Mouse (Mus musculus) lung, postnatal 10 days (tissue): ENCODE data around the gene Tsc2.
A peak's percentile ranks its signal among the peaks of the same experiment; 100 is the strongest.

Experiments used
- DNase-seq: peaks from one replicate; pipeline ENCODE4 v3.0.0; 2021

The Tsc2 gene

DNA sequence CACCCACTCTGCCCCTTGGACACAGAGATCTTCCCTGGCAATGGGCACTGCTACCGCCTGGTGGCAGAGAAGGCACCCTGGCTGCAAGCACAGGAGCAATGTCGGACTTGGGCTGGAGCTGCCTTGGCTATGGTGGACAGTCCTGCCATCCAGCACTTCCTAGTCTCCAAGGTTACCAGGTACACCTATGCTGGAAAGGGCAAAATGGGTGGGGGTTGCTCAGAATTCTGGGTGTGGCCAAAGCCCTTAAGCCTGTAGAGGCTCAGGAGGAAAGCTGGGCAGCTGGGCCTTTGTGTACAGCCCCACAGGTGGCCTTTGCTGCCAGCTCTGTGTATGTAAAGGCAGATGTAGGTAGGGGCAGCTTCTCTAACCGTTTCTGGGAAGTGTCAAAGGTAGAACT lies 66.6 kb downstream of the Tsc2 start:
- DNase-seq: no peak

DNA sequence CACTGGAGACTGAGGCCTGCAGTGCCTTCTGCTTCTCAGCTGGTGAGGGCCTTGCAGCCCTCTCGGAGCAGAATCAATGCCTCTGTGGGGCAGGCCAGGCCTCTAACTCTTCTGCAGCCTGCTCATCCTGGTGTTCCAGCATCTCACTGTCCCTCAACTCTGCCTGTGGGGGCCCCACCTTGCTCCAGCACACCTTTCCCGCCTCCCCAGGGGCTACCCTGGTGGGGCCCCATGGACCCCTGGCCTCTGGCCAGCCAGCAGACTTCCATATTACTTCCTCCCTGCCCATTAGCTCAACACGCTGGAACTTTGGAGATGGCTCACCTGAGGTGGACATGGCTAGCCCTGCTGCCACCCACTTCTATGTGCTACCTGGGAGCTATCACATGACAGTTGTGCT lies 67.3 kb downstream of the Tsc2 start:
- DNase-seq: no peak

DNA sequence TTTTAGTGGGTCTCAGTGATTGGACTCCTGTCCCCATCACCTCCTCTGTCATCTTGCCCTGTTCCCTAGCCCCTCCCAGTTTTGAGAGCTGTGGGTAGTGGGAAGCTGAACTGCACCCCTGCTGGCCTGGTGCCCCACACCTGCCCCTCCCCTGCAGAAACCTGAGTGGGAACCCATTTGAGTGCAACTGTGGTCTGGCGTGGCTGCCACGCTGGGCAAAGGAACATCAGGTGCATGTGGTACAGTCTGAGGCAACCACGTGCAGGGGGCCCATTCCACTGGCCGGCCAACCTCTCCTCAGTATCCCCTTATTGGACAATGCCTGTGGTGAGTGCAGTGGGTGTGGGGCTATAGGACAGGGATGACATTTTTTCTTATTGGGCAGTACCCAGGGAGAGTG lies 68.0 kb downstream of the Tsc2 start:
- DNase-seq: no peak

DNA sequence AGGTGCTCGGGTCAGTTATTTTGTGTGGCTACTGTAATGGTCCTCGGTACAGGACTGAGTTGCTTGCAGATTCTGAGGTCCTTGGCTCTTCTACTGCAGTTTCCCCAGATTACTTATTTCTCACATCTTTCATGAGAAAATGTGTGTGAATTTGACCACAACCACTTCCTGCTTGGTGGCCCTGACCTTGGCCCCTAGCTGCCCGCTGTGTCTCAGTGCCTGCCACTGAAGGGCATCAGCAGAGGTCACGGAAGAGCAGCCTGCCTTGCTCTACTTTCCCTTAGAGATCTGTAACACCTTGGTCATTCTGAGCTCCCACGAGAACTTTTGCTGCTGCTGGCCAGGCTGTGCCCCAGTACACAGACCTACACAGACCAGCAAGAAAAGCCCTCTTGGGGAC lies 68.8 kb downstream of the Tsc2 start:
- DNase-seq: no peak

DNA sequence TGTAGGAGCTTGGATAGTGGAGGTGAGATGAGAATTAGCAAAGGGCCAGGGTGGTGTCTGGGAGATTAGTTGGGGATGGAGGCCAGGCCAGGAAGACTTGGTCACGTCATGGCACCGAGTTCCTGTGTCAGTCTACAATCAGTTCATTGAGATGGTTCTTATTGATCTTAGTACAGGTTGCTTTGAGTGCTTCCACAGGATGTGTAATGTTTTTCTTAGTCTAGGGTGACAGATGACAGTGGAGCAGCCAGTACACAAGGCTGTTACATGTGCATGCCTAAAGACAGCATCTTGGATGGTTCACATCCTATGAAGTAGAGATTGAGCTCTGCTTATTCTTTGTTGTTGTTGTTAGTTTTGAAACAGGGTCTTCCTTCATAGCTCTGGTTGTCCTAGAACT lies 70.8 kb downstream of the Tsc2 start:
- no peak for DNase-seq

DNA sequence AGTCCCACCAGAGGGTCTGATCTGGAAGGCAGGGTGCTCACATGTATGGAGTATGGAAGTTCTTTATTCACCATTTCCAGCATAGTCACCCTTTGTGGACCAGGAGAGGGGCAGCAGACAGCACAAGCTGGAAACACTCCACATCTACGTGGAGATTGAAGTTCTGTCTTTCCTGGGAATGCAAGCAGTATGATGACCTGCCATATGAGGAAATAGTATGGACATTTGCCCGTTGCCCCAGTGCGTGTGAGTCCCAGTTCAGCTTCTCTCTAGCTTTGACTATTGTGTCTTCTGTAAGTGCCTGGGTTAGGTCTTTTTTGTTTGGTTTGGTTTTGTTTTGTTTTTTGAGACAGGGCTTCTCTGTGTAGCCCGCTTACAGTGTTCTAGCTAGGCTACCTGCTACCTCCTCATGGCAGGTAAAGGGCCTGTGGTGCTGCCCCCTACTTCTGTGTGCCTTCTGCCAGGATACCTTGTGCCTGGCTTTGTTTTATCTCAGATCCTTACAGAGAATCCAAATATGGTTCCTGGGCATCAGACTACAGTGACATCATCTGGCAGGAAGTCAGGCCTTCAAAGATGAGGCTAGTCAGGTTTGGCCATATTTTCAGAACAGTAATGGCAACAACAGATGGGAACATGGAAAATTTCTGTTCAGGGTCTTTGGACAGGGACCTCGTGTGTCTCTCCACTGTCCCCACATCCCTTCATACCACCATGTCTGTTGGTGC lies 72.0 kb downstream of the Tsc2 start:
- peak; percentile 53 for DNase-seq

DNA sequence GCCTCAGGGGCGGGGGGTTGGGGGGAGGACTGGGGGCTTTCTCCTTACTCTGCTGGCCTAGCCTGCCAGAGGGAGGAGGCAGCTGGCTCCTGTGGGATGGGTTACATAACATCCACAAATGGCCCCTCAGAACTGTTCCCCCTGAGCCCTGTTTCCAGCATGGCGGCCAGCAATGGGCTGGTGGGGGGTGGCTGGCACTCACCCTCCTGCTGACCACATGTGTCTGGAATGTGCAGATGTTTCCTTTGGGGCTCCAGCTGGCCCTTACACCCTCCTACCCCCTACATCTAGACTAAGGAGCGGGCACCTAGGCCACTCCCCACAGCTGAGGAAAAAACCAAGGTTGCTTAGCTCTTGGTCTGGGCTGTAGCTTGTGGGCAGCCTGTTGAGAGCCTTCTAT lies 73.3 kb downstream of the Tsc2 start:
- peak; percentile 73 for DNase-seq

DNA sequence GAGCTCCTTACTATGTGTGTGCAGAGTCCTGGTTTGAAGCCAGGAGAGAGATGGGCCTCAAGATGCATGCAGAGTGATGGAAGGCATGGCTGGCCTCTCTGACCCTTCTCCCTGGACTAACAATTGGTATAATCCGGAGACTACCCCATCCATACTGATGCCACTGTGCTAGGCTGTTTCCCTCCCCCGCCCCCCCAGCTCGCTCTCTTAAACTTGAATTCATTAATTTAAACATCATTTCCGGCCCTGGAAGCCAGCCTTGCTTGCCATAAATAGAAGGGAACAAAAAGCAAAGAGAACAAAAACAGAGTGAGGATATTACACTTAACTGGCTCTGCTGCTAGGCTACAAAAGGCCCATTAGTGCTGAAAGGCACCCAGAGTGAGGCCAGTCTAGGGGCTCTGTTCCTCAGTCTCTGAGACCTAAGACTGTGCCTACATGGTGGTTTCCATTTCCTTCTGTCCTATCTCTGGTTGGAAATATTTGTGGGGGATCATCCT lies 73.8 kb downstream of the Tsc2 start:
- peak; percentile 70 for DNase-seq

DNA sequence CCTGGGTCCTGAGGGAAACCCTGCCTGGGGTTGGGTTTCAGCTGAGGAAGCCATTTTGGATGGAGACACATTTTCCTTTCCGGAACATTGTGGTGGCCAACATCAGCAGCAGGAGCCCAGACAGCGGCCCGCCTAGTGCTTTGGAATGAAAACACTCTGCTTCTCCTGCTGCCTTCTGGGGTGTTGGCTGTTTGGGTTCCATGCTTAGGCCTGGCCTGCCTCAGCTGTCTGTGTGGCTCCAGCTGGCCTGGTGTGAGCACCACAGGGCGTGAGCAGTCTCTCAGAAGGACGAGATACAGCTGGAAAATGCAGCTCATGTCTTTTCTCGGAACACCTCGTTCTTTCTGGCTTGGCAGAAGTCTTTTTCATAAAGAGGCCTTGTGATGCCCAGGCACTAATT lies 75.3 kb downstream of the Tsc2 start:
- peak; percentile 59 for DNase-seq

DNA sequence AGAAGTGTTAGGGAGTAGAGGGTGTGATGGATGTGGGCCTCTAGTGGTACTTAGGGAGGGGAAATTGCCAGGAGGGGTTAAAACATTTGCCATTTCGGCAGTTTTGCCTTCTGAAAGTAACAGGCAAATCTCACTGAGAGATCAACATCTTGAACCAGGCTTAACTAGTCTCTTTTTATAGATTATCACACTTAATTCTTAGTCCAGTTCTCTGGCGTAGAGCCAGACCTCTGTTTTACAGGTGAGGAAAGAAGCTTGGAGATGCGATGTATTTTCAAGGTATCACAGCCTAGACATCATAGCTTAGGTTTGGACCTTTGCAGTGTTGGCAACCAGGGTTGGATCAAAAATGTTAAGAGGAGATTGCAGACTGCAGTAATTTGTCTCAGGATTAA lies 81.4 kb downstream of the Tsc2 start:
- DNase-seq: no peak

DNA sequence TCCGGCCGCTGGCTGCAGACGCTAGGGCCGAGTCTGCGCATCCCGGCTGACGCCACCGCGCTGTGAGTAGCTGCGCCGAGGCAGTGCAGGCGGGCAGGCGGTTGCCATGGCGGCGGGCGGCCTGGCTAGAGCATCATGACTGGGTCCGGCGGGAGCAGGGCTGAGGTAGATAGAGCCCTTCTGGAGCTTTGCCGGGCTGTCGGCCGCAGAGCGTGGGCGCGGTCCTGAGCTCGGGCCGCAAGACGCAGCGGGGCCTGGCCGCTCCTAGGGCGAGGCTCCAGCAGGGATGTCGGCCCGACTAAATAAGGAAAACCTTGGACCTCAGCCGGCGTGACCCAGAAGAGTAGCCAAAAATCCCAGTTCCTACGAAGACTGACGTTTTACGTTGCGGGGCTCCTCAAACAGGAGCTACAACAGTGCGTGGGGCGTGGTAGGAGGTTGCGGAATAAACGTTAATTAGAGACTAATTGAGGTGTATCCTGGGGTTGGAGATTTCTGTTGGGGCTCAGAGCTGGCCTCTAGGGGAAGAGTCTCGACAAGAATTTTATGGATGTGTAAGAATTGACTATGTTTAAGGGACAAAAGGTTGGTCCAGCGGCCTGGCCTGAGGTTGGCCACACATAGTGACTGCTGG lies 81.9 kb downstream of the Tsc2 start:
- peak; percentile 82 for DNase-seq

DNA sequence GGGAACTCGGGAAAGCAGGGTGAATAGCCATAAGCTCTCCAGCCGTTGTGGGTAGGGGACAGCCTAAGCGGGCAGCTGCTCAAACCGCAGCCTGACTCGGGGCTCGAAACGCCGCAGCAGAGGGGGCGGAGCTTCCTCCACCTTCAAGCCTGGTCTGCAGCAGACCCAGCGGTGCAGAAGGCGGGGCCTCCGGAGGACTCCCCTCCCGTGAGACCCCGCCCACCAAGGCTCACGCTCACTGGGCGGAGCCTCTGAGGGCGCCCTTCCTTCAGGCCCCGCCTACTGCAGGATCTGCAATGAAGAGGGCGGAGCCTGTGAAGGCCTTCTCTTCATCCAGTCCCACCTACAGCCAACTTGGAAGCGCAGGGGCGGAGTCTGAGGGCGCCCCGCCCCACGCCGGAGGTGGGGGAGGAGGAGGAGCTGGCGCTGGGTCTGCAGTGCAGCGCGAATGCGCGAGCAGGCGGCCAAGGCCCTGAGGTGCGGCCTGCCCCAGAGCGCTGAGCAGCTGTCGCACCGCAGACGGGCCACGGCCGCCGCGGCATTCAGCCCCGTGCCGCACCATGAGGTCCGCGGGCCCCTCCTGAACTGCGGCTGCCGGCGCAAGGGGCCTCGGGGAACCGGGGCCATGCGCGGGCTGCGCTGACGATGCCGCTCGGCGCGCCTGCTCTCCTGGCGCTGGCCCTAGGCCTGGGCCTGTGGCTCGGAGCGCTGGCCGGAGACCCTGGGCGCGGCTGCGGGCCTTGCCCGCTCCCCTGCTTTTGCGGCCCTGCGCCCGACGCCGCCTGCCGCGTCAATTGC lies 82.6 kb downstream of the Tsc2 start, which contains the start of gene Pkd1:
TSS of gene Pkd1 (plus strand) at position 217 of the 798 bp plus-strand sequence.
- peak; percentile 99 for DNase-seq

DNA sequence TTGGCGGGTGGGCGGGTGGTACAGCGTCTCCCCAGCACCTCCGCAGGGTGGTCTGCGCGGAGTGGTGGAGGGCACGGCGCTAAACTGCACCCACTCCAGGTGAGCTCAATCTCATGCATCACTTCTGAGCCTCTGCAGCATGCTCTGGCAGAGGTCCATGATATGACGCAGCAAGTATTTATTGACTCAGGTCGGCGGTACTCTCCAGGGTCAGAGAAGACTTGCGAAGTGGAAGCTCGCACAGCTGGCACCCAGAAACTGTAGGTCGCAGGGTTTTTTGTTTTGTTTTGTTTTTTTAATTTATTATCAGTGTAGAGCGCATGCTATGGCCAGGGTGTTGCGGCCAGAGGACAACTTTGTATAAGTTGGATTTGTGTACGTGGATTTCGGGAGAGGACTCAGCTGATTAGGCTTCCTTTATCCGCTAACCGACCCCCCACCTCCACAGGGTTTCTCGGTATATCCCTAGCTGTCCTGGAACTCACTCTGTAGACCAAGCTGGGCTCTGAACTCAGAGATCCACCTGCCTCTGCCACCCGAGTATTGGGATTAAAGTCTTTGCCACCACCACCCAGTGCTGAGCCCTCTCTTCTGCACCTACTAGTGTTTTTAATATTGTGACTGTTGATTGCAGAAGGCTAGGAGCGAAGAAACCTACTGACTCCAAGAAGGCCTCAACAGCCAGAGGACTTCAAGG lies 83.4 kb downstream of the Tsc2 start:
- DNase-seq: peak; percentile 79

DNA sequence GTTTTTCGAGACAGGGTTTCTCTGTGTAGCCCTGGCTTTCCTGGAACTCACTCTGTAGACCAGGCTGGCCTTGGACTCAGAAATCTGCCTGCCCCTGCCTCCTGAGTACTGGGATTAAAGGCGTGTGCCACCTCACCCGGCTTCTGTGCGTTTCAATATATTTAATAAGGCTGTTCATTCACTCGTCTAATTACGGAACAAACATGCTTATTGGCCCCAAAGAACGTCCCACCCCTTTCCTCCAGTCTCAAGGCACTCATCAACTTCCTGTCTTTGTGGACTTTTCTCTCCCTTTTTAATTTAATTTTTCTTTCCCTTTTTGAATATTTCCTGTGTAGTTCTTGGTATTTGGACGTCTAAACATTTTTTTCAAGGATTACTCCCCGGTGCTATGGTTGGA lies 84.0 kb downstream of the Tsc2 start:
- peak; percentile 43 for DNase-seq

DNA sequence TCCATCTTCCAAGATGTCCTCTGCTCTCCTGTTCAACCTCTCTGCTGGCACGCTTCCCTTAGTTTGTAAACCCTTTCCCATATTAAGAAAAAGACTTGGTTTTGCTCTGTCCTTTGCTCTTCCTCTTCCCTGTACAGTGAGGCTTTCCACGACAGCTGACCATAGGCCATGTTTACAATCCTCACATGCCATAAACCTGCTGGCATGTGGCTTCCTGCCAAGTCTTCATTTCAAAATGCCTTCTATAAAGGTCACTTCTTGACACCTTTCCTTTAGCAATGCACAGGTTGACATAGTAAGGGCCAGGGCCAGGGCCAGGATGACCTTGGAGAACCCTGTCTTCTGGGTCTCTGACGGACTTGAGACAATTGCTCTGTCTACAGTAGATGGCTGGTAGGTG lies 86.2 kb downstream of the Tsc2 start:
- DNase-seq: no peak
